21 mouse cellular contexts compared by ENCODE assay signal in the genomic region with DNA sequence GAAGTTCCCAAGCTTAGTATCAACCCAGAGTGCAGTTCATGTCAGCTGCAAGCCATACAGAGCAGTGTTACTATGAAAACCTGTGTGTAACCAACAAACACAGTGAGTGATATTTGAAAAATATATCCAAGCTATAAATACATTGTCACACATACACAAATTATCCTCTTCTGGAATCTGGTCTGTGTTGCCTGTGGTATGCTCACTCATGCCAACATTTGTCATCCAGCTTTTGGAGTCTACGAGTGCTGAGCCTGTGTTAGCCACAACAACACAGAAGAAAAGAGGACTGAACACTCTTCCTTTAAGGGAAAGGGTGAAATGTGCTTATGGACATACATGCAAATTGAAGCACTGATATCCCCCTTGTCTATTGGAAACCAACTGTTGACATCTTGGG. TPM values are rescaled to one million over a fixed set of nuclear protein-coding genes. Genes with fewer than 3 reads are reported as not detected.
"Had no signal": no experiment of that assay in that cellular context is flagged by ENCODE, and none has a peak within 500 bp of the region (broad histone marks: within the 10 kb centered on the region; RNA-seq: fewer than 3 reads in every experiment).

No protein-coding gene starts in this region.

- H3K4me2 ChIP-seq: limb, embryonic 13.5 days; liver, embryonic 12.5 days; liver, embryonic 15.5 days; midbrain, embryonic 15.5 days; neural tube, embryonic 13.5 days; stomach, embryonic 15.5 days had no signal

- H3K4me1 ChIP-seq: liver, embryonic 12.5 days; liver, embryonic 15.5 days; midbrain, embryonic 15.5 days; stomach, embryonic 15.5 days had no signal

- H3K27me3 ChIP-seq: limb, embryonic 13.5 days; liver, embryonic 12.5 days; liver, embryonic 15.5 days; midbrain, embryonic 15.5 days; neural tube, embryonic 13.5 days; stomach, embryonic 15.5 days had no signal

- H3K27ac ChIP-seq: kidney, postnatal 0 days; layer of hippocampus, adult 2 months; limb, embryonic 10.5 days; limb, embryonic 13.5 days; liver, embryonic 12.5 days; liver, embryonic 15.5 days; midbrain, embryonic 15.5 days; neural tube, embryonic 13.5 days; stomach, embryonic 15.5 days had no signal

- H3K9ac ChIP-seq: limb, embryonic 13.5 days; liver, embryonic 12.5 days; liver, embryonic 15.5 days; midbrain, embryonic 15.5 days; neural tube, embryonic 13.5 days; stomach, embryonic 15.5 days had no signal

- ATAC-seq: liver, embryonic 12.5 days; lung, postnatal 0 days; midbrain, embryonic 15.5 days had no signal

- DNase-seq: layer of hippocampus, adult 9-11 months; liver; lung, adult 18-20 months; retina, postnatal 1 day; right cerebral cortex, postnatal 25 days; spleen, adult 18-20 months; thymus, adult 18-20 months; thymus, postnatal 36 days had no signal

- H3K36me3 ChIP-seq: liver, embryonic 12.5 days; liver, embryonic 15.5 days; midbrain, embryonic 15.5 days; stomach, embryonic 15.5 days had no signal

- H3K4me3 ChIP-seq: layer of hippocampus, adult 2 months; limb, embryonic 10.5 days; limb, embryonic 13.5 days; liver, embryonic 12.5 days; liver, embryonic 15.5 days; midbrain, embryonic 15.5 days; myocyte; neural tube, embryonic 13.5 days; stomach, embryonic 15.5 days had no signal

- H3K9me3 ChIP-seq: limb, embryonic 10.5 days; limb, embryonic 13.5 days; liver, embryonic 12.5 days; liver, embryonic 15.5 days; midbrain, embryonic 15.5 days; neural tube, embryonic 13.5 days; stomach, embryonic 15.5 days had no signal

RNA-seq across cellular contexts. Expression of a gene that starts 53.6 kb away (rescaled TPM):
- total RNA-seq: monocyte, adult 5-6 weeks; neutrophil, adult 5-6 weeks had no signal
